Mouse (Mus musculus) c-Kit-positive CD71-positive TER-119-negative erythroid progenitor cells, embryonic 14.5 days (primary cell): ENCODE measurements around the gene Ugt1a5.
"Not testable (repeated sequence)": the region's sequence is repeated elsewhere in the genome, so short reads cannot be mapped to it uniquely, and the experiment has no call there.

Experiments
- DNase-seq: peaks from one replicate; pipeline ENCODE4 v3.0.0-alpha.2; 2013; ENCODE audit warnings: low read depth

Ugt1a5 gene

DNA sequence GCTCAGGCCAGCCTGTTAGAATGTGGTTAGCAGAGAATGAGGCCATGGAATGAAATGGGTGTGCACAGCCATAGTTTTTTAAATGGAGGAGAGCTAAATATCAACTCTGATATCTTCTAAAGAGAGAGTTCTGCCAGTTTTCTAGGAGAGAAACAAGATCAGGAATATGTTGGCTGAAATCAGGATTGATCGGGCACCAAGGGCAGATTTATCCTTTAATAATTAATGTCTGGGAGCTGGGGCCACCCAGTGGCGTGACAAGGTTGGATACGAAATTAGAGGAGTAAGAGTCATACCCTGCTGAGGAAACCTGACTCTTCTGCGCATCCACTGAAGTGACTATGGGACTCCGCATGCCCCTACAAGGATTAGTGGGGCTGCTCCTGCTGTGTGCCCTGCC lies at the start of gene Ugt1a5:
TSS of gene Ugt1a5 (plus strand) at position 302 of the 400 bp plus-strand sequence.
- DNase-seq, result no peak

DNA sequence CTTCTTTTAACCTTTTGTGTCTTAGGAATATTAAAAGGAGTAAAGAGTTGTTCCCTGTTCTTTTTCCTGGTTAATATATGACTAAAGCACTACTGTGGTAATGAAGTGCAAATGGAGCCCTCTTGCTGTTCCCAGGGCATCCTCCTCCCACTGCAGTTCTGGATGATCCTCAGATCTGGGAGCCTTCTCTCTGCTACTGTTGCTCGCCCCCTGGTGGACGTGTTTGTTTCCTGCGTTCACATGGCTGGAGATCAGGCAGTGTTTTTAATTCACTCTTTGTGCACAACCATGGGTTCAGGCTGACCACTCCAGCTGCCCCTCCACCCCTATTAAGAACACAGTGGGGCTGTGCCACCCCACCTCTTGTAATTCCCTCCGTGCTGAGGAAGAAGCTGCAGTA lies 45.3 kb upstream of the Ugt1a5 start:
- DNase-seq, result not testable (repeated sequence)

DNA sequence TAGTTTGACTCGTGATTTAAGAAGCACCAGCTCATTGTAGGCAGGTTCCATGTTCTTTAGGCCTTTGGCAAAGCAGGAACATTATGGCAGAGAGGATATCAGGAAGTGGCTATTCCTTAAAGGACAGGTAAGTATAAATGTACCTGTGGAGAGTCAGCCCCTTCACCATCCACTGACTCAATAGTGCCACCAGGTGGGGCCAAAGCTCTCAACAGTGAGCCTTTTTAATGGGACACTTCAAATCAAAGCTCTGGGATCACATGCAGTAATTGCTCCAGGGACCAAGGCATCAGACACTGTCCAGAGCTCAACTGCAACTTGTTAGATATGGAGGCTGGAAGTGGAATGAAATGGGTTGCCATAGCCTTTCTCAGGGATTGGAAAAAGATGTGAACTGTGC lies 44.3 kb upstream of the Ugt1a5 start:
- DNase-seq, result not testable (repeated sequence)

DNA sequence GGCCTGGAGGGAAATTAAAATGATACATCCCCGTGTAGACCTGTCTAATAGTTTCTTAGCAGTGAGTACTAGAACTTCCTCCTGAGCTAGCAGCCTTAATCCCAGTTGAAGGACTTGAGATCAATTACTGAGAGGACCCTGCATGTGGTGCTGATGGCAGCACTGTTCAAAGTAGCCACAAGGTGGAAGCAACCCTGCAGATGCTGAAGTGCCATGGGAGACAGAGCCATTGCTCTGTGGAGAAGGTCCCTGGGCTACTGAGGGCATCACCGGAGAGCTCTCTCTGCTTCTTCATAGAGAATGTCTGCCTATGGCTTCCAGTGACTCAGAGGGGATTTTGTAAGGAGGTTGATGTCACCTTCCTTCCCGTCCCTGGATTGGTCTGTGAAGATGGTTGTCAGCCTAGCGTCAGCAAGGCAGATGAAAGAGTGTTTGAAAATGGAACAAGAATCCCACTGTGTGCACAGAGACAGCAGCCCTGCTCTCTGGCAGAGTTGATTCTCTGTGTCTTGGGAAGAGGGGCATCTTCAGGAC lies 39.9 kb upstream of the Ugt1a5 start:
- DNase-seq, result not testable (repeated sequence)

DNA sequence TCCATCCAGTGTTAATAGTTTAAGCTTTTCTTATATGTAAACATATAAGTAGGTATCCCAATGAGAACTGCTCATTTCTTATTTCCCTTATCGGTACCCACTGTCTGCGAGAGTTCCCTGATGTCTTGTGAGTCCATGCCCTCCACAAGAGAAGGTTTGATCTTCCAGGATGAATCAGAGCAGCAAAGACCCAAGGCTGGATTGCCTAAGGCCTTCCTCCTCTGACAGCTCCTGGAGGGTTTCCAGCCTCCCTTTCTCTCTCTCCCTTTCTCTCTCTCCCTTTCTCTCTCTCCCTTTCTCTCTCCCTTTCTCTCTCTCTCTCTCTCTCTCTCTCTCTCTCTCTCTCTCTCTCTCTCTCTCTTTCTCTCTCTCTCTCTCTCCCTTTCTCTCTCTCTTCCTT lies 36.7 kb upstream of the Ugt1a5 start:
- DNase-seq, result not testable (repeated sequence)

DNA sequence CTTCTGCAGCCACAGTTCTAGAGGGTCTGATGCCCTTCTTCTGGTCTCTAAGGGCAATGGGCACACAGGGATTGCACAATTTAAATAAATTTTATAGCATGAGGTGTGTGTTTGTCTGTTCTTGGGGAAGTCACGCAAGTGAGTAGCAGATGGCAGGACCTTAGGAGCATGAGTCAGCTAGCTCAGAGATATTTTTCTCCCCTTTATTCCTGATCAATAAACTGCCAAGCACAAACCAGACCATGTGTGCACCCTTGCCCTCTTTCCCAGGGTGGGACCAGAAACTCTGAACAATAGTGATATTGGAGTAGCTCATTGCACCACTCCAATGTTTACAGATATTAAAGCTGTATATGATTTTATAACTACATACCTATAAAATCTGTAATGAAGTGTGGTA lies 35.6 kb upstream of the Ugt1a5 start:
- not testable (repeated sequence) for DNase-seq

DNA sequence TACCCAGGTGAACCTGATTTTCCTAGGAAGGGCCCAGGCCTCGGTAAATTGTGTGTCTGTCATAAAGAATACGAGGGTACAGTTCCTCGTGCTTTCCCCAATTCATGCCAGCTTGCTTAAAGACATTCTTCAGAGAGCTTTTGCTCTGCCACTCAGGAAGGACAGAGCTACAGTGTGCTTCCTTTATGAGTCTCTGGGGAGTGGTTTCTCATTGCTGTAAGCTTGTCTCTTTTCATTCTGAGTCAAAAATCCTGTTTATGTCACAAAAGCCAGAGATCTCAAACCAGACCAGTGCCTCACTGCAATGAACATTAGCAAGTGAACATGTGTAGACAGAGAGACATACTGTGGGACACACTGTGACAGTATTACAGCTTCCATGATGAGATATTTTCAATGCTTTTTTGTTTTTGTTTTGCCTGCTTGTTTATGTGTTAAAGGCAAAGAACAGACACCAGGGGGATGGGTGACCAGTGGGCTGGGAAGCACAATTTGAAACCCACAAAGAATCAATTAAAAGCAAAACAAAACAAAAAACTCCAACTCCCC lies 31.8 kb upstream of the Ugt1a5 start:
- no peak for DNase-seq

DNA sequence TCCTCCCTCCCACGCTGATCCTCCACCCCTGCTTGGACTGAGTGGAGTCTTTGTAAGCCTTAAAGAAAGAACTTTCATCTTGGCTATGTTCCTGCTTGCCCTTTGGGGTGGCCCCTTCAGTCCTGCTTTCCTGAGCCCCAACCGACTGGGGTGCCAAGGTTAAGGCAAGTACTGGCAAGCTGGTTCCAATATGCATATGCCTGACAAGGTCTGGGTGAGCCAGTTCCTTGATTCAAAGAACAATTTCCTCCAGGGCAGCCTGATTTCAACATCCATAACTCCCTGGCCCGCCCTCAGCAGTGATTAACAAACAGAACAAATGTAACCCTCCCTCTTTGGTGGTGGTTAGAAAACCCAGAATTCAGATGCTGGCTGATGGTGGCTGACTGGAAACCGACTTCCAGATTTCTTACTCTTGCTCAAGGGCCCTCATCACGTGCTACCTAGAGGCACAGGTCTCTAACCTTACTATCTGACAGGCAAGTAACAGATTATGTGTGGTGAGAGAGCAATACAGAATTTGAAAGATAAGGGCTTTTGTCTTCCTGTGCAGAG lies 31.3 kb upstream of the Ugt1a5 start, which contains the start of gene Ugt1a6a:
TSS of gene Ugt1a6a (plus strand) at position 353 of the 555 bp plus-strand sequence.
- DNase-seq, result not testable (repeated sequence)

DNA sequence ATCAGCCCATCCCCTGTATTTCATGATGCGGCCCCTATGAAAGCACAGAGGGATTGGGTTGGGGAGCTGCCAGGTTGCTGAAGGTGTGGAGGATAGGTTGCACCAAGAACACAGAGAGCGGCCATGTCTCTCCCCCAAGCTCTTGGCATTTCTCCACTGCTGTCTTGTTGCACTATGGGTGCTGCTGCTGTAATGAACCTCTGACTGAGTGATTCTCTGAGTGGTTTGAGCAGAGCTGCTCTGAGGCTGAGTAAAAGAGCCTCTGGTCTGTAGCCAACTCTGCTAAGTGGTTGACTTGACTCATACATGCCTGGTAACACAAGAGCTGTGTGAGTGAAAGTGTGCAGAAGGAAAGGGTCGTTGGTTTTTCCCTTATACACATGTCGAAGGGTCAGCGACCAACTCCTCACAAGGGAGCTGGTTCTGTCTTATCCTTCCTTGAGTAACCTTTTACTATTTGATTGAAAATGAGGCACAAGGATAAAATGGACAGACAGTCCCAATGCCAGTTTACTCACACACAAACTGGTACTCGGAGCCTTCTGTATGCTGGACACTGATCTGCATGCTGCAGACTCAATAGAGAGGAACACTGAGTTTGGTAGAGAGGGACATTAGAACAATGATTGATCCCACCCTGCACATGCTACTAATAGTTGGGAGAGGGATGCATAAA lies 30.4 kb upstream of the Ugt1a5 start:
- DNase-seq, result not testable (repeated sequence)

DNA sequence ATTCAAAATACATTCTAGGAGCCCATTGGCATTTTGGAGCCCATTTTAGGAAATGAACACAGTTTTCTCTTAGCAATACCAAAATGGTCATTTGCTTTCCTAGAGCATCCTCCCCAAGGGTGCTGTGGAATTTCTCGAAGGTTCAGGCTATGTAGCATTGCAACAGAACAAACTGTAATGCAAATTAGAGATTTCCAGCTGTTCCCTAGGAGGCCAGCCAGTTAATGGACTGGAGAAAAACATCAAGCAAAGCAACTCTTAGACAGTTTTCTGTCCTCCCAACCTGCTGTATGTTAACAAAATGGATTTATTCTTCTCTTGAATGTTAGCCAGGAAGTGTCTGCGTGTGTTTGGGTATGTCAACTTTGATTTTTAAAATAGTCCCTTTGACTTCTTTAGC lies 29.2 kb upstream of the Ugt1a5 start:
- DNase-seq, result no peak

DNA sequence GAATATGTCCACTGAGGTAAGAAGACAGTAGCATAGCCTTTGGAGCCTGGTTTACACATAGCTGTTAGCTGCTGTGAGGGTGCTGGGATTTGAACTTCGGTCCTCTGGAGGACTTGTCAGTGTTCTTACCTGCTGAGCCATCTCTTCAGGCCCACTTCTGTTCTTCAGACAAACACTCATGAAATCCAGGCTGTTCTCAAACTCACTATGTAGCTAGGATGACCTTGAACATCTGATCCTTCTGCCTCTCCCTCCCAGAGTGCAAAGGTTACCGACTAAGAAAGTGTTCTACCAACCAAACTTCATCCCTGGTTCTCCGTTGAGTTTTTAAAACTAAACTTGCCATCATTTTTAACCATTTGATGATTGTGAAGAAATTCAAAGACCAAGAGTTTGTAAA lies 28.5 kb upstream of the Ugt1a5 start:
- DNase-seq, result no peak

DNA sequence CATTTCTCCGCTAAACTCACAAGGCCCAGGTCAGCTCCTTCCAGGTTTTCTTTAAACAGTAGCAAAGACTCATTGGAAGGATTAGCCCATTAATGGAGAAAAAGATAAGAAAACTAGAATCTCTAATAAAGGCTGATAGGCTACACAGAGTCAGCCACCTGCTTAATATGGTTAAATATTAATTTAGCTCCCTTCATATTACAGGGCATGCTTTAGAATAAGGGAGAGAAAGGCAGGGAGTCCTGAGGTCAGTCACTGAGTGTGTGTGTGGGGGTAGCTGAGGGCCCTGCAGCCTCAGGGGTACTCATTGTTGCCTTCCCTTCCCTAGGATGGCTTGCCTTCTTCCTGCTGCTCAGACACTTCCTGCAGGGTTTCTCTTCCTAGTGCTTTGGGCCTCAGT lies 27.7 kb upstream of the Ugt1a5 start:
- DNase-seq, result no peak

DNA sequence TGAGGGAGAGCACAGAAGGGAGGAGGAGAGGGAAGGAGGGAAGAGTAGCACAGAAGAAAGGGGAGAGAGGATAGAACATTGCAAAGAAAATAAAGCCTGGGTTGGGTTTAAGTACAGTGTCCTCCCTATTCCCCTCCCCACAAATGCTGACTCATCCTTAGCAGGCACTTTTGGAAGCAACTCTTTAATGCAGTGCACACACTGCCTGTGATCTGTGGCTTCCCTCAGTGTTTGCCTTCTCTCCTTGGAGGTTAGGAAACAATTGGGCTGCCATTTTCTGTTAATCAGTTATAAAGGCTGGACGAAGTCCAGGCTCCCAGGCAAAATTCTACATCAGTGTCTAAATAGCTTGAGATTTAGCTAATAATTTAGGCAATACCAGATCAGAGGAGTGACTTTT lies 25.3 kb upstream of the Ugt1a5 start:
- DNase-seq, result not testable (repeated sequence)

DNA sequence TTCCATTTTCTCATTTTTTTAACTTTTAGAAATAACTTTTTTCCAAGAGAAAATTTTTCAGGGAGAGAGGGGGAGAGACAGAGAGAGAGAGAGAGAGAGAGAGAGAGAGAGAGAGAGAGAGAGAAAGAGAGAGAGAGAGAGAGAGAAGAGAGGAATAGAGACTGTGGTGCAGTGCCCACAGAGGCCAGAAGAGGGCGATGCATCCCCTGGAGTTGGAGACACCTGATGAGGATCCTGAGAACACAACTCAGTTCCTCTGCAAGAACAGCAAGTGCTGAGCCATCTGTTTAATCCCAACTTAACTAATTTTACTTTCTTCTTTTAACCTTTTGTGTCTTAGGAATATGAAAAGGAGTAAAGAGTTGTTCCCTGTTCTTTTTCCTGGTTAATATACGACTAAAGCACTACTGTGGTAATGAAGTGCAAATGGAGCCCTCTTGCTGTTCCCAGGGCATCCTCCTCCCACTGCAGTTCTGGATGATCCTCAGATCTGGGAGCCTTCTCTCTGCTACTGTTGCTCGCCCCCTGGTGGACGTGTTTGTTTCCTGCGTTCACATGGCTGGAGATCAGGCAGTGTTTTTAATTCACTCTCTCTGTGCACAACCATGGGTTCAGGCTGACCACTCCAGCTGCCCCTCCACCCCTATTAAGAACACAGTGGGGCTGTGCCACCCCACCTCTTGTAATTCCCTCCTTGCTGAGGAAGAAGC lies 21.7 kb upstream of the Ugt1a5 start:
- not testable (repeated sequence) for DNase-seq

DNA sequence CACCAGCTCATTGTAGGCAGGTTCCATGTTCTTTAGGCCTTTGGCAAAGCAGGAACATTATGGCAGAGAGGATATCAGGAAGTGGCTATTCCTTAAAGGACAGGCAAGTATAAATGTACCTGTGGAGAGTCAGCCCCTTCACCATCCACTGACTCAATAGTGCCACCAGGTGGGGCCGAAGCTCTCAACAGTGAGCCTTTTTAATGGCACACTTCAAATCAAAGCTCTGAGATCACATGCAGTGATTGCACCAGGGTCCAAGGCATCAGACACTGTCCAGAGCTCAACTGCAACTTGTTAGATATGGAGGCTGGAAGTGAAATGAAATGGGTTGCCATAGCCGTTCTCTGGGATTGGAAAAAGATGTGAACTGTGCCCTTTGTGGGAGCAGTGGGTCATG lies 20.5 kb upstream of the Ugt1a5 start:
- DNase-seq, result peak; percentile 9

DNA sequence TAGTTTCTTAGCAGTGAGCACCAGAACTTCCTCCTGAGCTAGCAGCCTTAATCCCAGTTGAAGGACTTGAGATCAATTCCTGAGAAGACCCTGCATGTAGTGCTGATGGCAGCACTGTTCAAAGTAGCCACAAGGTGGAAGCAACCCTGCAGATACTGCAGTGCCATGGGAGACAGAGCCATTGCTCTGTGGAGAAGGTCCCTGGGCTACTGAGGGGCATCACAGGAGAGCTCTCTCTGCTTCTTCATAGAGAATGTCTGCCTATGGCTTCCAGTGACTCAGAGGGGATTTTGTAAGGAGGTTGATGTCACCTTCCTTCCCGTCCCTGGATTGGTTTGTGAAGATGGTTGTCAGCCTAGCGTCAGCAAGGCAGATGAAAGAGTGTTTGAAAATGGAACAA lies 15.7 kb upstream of the Ugt1a5 start:
- not testable (repeated sequence) for DNase-seq

DNA sequence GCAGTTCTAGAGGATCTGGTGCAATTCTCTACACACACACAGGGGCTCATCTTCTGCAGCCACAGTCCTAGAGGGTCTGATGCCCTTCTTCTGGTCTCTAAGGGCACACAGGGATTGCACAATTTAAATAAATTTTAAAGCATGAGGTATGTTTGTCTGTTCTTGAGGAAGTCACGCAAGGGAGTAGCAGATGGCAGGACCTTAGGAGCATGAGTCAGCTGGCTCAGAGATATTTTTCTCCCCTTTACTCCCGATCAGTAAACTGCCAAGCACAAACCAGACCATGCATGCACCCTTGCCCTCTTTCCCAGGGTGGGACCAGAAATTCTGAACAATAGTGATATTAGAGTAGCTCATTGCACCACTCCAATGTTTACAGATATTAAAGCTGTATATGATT lies 7.4 kb upstream of the Ugt1a5 start:
- no peak for DNase-seq

DNA sequence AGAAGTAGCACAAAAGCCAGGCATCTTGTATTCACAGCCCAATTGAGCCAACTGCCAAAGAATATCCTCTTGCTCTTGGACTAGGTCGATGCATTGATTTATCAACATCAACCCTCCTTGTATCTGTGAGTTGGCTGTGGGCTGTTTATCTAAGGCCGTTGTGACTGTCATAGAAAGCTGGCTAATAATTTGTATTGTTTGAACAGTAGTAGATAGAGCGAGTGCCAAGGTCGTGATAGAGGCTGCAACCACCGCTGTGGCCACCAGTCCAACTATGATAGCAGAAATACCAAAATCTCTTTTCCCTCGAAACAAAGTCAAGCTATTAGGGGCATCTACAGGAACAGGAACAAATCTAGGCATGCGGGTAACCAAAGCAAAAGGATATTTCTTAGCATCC lies 6.4 kb downstream of the Ugt1a5 start:
- not testable (repeated sequence) for DNase-seq

DNA sequence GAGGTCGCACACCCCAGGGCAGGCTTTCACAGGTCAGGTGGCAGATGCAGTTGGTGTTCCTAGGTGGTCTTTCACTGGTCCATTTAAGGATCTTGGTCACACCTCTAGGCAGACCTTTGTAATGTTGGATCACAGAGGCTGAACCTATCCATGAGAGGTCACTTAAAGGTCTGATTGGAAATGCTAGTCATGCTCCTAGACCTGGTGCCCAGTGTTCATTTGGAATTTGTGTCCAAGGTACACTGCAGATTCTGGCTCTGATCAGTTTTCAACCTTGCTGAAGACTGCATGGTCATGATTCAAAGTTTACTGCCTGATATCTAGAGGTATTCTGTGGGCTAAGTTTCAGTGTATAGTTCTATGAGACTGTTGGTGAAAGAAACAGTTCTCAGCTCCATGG lies 13.8 kb downstream of the Ugt1a5 start:
- DNase-seq, result no peak

DNA sequence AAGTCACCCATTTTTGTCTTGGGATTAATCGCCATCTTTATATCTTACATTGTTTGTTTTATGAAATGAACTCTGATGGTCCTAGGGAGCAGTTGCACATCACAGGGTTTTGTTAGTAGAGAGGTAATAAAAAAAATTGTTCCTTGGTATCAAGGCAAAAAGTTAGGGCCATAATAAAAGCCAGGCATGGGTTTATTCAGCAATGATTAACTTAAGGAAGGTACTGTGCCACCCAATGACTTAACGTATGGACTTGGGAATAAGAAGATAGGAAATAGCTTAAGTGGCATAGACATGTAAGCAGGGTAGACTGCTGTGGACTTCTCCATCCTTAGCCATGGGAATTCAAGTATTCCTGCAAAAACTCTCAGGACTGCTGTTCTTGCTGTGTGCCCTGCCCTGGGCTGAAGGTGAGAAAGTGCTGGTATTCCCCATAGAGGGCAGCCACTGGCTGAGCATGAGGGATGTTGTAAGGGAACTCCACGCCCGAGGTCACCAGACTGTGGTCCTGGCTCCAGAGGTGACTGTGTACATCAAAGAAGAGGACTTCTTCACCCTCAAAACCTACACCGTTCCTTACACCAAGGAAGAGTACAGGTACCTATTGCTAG lies 20.6 kb downstream of the Ugt1a5 start:
- DNase-seq, result no peak

DNA sequence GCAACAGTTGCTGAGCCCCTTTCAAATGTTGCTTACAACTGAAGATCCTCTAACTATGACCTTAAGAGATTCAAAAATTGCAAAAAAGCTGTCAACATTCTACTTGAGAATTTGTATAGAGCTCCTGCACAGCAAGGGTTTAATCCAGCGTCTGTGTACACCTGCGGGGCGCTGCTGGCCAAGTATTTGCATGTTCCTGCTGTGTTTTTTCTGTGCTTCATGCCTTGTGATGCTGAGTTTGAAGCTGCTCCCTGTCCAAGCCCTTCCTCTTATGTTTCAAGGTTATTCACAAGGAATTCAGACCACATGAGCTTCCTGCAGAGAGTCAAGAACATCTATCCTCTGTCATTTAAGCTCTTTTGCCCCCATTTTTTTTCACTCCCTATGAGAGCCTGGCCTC lies 26.3 kb downstream of the Ugt1a5 start:
- DNase-seq, result no peak

DNA sequence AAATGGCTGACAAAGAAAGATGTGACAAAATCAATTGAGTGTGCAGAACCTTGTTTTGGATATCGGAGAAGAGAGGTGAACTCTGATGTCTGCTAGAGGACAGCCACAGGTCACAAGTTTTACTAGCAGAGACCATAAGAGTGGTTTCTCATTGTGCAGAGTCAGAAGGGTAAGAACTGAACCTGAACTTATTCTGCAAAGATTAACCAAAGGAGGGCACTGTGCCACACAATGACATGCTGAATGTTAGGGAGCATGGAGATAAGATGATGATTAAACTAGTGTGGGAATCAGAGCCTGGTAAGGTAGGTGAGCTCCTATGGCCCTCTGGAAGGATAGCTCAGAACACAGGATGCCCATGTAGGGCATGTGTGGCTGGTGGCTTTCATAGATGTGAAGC lies 29.9 kb downstream of the Ugt1a5 start:
- no peak for DNase-seq
